Mouse (Mus musculus): ENCODE data around the gene Wscd1.
"Not testable (repeated sequence)": the region's sequence is repeated elsewhere in the genome, so short reads cannot be mapped to it uniquely, and the experiment has no call there.

The Wscd1 gene

GRCm38 (mm10) chr11:71770479-71770878 is 20.8 kb downstream of the Wscd1 start:
- DNase-seq = peak in 1 of 2 experiments; percentile 25

DNA sequence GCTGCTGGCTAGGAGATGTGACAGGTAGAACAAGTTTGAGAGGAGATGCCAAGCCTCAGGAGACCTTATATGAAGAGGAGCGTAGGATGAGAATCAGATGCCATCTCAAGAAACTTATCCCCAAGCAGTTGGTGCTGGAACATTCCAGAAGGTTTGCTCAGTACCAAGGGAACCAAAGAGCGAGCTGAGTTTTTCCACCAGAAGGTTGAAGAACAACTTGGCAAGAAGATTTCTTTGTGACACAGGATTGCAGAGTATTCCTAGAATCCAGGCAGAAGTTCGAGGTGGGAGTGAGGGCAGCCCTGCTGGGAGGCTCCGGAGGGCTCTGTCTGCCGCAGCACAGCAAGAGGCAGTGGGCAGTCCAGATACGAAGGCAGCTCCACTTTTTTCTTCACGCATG is 21.4 kb downstream of the Wscd1 start:
- DNase-seq = no peak

- DNase-seq = no peak
These were observed 22.3 kb downstream of the Wscd1 start for GRCm38 (mm10) chr11:71772056-71772455.

- no peak for DNase-seq
These were observed 23.1 kb downstream of the Wscd1 start for GRCm38 (mm10) chr11:71772802-71773201.

- DNase-seq = no peak
These were observed 24.5 kb downstream of the Wscd1 start for GRCm38 (mm10) chr11:71773986-71774767.

GRCm38 (mm10) chr11:71775056-71775455 is 25.3 kb downstream of the Wscd1 start:
- no peak for DNase-seq

DNA sequence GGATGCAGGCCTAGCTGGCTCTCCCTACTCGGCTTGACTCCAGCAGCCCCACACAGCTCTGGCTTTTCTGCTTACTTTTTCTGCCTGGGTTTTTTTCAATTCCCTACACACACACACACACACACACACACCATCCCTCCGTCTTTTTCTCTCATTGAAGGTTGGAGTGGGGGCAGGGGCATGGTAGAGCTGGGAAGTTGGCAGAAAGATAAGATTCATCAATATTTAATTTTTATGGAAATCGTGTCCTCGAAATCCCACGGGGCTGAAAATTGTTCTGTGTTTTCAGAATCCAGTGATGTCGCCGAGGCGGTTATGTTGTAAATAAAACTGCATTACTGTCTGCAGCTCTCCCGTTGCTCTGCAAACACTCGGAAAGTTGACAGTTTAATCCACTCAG is 29.9 kb downstream of the Wscd1 start:
- DNase-seq = no peak

- no peak for DNase-seq
These were observed 32.1 kb downstream of the Wscd1 start for GRCm38 (mm10) chr11:71781737-71782354.

- no peak for DNase-seq
These were observed 35.8 kb downstream of the Wscd1 start for GRCm38 (mm10) chr11:71785499-71785898.

GRCm38 (mm10) chr11:71788209-71788608 is 38.5 kb downstream of the Wscd1 start:
- no peak for DNase-seq

DNA sequence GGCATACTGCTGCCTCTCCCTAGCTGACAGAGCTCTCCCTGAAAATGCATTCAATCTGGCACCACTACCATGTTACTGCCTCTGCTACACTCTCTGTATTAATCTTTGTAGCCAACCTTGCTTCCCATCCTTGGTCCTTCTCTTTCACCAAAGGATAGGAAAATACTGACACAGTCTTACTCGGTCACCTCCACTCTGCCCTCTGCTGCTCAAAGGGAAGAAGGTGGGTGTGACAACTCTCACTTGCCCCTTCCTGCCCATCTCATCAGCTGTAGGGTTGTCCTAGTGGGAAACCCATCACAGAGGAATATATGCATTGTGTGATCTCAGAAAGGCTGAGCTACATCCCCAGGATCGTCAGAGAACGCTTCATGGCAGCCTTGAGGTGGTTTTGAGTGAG is 40.5 kb downstream of the Wscd1 start:
- DNase-seq = no peak

GRCm38 (mm10) chr11:71799206-71799605 is 49.5 kb downstream of the Wscd1 start:
- peak; percentile 35 to 49 for DNase-seq

GRCm38 (mm10) chr11:71808521-71808920 is 58.8 kb downstream of the Wscd1 start:
- no peak for DNase-seq

DNA sequence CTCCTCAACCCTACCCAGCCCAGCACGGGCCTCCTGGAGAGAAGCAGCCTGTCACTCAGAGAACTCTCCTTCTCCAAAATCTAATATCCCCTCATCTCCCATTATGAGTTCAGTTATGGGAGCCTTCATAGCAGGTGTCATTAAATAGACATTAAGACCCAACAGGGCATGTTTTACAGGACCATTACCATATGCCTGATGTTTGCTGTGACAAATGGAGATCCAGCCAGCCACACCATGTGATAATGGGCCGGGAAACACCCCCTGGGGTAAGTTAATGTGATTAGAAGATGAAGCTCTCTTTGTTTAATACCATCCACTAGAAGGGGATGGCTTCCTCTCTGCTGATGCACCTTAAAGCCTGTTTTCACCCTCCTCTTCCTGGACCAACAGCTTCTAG is 62.1 kb downstream of the Wscd1 start:
- DNase-seq = no peak

DNA sequence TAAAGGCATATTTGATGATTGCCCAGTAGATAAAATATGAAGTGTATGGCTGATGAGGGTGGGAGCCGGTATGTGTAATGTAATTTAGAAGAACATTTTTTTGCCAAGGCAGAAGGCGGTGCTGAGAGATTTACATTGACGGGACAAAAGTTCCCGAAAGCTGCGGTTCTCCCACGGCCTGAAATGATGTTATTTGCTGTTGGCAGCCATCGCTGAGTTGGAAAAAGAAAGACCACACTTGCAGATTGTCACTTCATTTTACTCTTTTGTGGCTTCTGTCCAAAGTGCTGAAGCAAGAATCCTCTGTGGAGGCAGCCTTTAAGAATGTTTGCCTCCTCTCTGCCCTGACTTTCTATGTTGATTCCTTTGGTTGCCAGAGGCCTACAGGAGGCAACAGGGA is 63.2 kb downstream of the Wscd1 start:
- no peak for DNase-seq

DNA sequence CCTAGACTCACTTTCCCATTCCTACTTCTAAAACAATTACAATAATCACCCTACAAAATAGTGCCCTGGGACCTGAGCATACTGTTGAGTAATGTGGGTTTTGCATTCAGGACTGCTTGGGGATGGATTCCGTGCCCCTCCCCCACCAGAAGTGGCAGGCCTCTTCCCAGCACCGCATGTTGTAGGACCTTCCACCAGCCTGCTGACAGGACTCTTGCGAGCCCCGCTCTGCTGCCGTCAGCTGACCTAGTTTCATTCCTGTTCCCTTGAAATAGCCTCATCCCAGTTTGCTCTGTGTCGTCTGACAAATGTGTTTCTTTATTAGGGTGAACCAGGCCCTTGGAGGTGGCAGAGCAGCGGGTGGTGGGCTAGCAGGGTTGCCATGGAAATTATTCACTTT is 64.8 kb downstream of the Wscd1 start:
- peak in 1 of 2 experiments; percentile 10 for DNase-seq

DNA sequence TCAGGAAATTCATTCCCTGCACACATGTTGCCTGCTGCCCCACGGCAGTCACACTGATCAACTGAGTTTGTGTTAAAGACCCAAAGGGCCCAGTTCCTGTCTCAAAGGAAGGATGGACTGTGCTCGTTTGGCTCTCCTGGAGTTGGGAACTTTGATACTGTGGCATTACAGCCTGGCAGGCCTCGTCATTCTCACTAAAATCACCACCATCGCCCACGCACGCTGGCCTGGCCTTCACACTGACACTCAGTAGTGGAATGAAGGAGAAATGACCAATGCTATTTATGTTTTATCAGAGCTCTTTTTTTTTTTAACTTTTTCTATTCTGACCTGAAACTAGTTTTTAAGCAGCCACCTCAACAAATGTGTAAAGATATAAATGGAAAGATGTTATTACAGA is 65.6 kb downstream of the Wscd1 start:
- no peak for DNase-seq

DNA sequence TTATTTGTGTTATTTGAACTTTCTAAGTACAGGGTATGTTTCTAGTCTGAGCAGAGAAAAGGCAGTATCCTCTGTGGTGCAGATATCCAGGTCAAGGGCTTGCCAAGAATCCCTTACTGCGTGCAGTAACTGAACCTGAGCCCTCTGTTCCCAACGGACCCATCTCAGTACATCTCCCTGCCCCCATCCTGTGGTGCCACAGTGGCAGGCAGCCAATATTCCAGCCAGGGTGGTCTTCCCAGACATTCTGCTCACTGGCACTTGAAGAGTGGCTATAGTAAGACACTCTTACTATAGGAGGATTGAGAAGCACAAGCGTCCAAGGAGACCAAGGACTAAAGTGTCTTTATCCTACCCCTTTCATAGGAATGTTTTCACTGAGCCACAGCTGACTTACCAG is 67.2 kb downstream of the Wscd1 start:
- DNase-seq = no peak

DNA sequence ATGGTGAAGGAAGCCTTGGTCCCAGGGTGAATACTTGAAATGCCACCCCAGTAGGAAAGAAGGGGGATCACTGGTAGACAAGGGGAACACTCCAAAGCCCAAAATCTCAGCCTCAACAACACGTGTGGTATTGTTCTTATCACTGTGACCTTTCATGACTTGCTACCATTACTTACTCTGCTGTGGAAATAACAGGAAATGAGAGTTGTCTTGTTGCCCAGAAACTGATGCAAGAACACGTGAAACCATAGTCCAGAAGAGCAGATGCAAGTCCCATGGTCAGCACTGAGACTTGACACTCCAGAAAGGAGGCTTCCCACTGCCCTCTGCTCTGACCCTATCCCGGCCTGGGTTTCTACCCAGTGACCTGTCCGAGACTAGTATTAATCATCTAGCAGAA is 67.6 kb downstream of the Wscd1 start:
- no peak for DNase-seq

DNA sequence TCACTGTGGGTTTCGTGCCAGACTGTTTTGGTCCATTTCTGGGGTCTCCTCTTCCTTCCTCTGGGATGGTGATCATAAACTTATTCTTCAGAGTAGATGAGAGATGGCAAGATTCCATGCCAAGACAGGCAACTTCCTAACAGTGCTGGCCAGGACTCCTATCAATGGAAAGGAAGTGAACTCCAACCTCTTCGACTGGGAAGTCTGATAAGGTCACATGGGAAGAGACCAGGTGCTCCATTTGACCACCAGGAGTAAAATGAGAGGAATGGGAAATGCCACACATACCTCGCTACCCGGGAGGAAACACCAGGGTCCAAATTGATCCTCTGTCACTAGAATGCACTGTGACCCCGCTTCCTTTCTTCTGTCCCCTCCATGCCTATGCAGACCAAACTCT is 68.4 kb downstream of the Wscd1 start:
- DNase-seq = no peak

- no peak for DNase-seq
These were observed 70.2 kb downstream of the Wscd1 start for GRCm38 (mm10) chr11:71819901-71820300.

GRCm38 (mm10) chr11:71820847-71821246 is 71.1 kb downstream of the Wscd1 start:
- no peak for DNase-seq

- DNase-seq = not testable (repeated sequence)
These were observed 71.8 kb downstream of the Wscd1 start for GRCm38 (mm10) chr11:71821526-71821925.

DNA sequence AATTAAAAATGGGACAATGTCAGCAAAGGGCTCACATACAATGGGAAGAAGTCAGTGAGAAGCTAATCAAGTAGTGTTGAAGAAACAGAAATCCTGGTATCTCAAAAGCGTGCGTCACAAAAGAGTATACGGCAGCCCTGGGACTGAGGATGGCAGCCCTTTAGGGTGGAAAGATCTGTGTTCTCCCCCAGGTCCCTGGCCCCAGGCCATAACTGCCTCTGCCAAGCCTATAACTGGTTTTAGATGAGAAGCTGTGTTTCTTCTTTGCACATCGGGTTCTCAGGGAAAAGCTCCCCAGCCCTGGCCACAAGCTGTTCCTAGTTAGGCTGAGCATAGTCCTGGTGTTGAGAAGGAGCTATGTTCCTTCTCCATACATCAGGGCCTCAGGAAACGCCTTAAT is 72.3 kb downstream of the Wscd1 start:
- no peak for DNase-seq

GRCm38 (mm10) chr11:71824971-71825370 is 75.3 kb downstream of the Wscd1 start:
- DNase-seq = no peak
